Mouse (Mus musculus) forebrain, embryonic 14.5 days (tissue): ENCODE data around the gene B3galt4. TPM values are rescaled to one million over a fixed set of nuclear protein-coding genes. Genes with fewer than 3 reads are reported as not detected.

Experiments
- ATAC-seq: fragments of 200-750 bp; cut with Nextera tagmentation; 2 replicates; pipeline ENCODE4 v1.8.0; 2017; ENCODE audit warnings: mild to moderate bottlenecking, moderate library complexity
- DNase-seq: peaks from one replicate; pipeline ENCODE4 v3.0.0-alpha.2; 2015; ENCODE audit warnings: low spot score
- H3K27ac ChIP-seq: fragments of 300-500 bp; sonication (generic); 2 replicates; pipeline ENCODE4 v1.5.1; 2014; ENCODE audit warnings: low read depth, mild to moderate bottlenecking, control low read depth, low read length, moderate library complexity
- H3K27me3 ChIP-seq: fragments of 300-500 bp; sonication (generic); replicated peaks from 2 replicates; pipeline ENCODE4 v1.6.1; 2014; ENCODE audit warnings: low read length, control low read depth, mixed read lengths; ENCODE audit not compliant: control insufficient read depth, insufficient read depth
- H3K36me3 ChIP-seq: fragments of 300-500 bp; sonication (generic); 2 replicates; pipeline ENCODE4 v1.6.1; 2014; ENCODE audit warnings: low read length, control low read depth; ENCODE audit not compliant: control insufficient read depth, insufficient read depth
- H3K4me1 ChIP-seq: fragments of 300-500 bp; sonication (generic); 2 replicates; pipeline ENCODE4 v1.6.1; 2014; ENCODE audit warnings: antibody characterized with exemption, low read length, control low read depth; ENCODE audit not compliant: control insufficient read depth, insufficient read depth
- H3K4me2 ChIP-seq: fragments of 300-500 bp; sonication (generic); 2 replicates; pipeline ENCODE4 v1.6.1; 2014; ENCODE audit warnings: mild to moderate bottlenecking, control low read depth, low read length
- H3K4me3 ChIP-seq: fragments of 300-500 bp; sonication (generic); 2 replicates; pipeline ENCODE4 v1.5.1; 2014; ENCODE audit warnings: low read depth, low read length, control low read depth
- H3K9ac ChIP-seq: fragments of 300-500 bp; sonication (generic); 2 replicates; pipeline ENCODE4 v1.6.1; 2014; ENCODE audit warnings: mild to moderate bottlenecking, low read length, control low read depth, moderate library complexity
- H3K9me3 ChIP-seq: fragments of 300-500 bp; sonication (generic); replicated peaks from 2 replicates; pipeline ENCODE4 v1.6.1; 2016; ENCODE audit warnings: low read length, control low read depth, mixed read lengths; ENCODE audit not compliant: control insufficient read depth
- WGBS: fragments of 180-500 bp; shearing (Covaris S2); extraction: QIAGEN DNeasy Blood & Tissue Kit; methylation state at CpG from one replicate; pipeline ENCODE4 v1.1.7; 2014; 5-methylcytosine and 5-hydroxymethylcytosine counted together
- polyA plus RNA-seq: library from polyadenylated mRNA; unstranded; fragments of >200 nt; fragmentation: Nextera tagmentation; extraction: Ambion mirVana; gene quantifications from 2 replicates; pipeline ENCODE4 v1.2.1, GENCODE M21; 2014

The B3galt4 gene
- polyA plus RNA-seq, 1 experiment from 2014 or later = 6.0 TPM

DNA sequence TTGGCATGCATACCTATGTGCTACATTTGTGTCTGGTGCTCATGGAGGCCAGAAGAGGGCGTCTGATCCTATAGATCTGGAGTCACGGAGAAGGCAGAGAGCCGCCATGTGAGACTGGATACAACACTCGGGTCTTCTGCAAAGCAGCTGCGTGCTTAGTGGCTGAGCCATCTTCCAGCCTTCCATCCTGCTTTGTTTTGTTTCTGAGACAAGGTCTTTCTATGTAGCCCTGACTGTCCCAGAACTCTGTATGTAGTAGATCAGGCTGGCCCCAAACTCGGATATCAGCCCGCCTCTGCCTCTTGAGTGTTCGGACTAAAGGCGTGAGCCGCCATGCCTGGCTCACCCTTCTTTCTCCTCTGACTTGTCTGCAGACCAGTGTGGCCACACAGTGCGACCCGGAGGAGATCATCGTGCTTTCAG is 36.3 kb downstream of the B3galt4 start:
- no peak for DNase-seq
- H3K9me3 ChIP-seq = no peaks in the 10 kb centered on the region
- WGBS = 66% methylated on average over 13 of the region's 13 CpGs
- H3K27me3 ChIP-seq = no peaks in the 10 kb centered on the region
- H3K4me3 ChIP-seq = peak overlapping the region; percentile 55; the same call in 1 of the 2 replicates
- no peak overlapping the region for H3K9ac ChIP-seq
- ATAC-seq = no peak
- H3K4me1 ChIP-seq = peaks cover 24% of the 10 kb centered on the region
- H3K4me2 ChIP-seq = peak overlapping the region; percentile 63
- H3K36me3 ChIP-seq = peaks cover 41% of the 10 kb centered on the region
- H3K27ac ChIP-seq = no peak overlapping the region

DNA sequence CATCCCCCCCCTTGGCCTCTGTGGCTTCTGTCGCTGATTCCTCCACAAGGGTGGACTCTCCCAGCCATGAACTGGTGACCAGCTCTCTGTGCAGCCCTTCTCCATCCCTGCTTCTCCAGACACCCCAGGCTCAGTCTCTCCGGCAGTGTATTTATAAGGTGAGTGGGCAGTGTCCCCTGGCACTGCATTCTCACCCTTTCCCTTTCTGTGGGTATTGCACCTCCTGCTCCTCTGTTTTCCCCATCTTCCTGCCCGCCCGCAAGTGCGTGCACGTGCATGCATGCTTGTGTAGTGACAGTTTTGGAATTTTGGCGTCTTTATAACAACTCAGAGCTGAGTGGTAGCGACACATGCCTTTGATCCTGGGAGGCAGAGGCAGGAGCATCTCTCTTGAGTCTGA is 37.4 kb downstream of the B3galt4 start:
- H3K4me2 ChIP-seq = no peak overlapping the region
- H3K4me3 ChIP-seq = no peak overlapping the region
- WGBS = 97% methylated on average over 8 of the region's 8 CpGs
- peaks cover 14% of the 10 kb centered on the region for H3K4me1 ChIP-seq
- H3K27ac ChIP-seq = no peak overlapping the region
- no peak for DNase-seq
- H3K9me3 ChIP-seq = no peaks in the 10 kb centered on the region
- no peaks in the 10 kb centered on the region for H3K27me3 ChIP-seq
- ATAC-seq = no peak
- H3K36me3 ChIP-seq = peaks cover 41% of the 10 kb centered on the region
- H3K9ac ChIP-seq = no peak overlapping the region

DNA sequence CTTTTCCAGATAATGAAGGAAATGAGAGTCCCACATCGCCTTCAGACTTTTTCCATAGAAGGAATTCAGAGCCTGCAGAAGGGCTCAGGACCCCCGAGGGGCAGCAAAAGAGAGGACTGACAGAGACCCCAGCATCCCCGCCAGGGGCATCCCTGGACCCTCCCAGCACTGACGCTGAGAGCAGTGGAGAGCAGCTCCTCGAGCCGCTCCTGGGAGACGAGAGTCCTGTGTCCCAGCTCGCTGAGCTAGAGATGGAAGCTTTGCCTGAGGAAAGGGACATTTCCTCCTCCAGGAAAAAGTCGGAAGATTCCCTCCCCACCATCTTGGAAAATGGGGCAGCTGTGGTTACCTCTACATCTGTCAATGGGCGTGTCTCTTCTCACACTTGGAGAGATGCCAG is 38.0 kb downstream of the B3galt4 start:
- H3K4me2 ChIP-seq = no peak overlapping the region
- H3K27ac ChIP-seq = no peak overlapping the region
- DNase-seq (no peak), ATAC-seq (no peak)
- H3K9me3 ChIP-seq = no peaks in the 10 kb centered on the region
- no peaks in the 10 kb centered on the region for H3K27me3 ChIP-seq
- WGBS = 88% methylated on average over 10 of the region's 10 CpGs
- H3K4me1 ChIP-seq = peaks cover 13% of the 10 kb centered on the region
- no peak overlapping the region for H3K9ac ChIP-seq
- no peak overlapping the region for H3K4me3 ChIP-seq
- peaks cover 41% of the 10 kb centered on the region for H3K36me3 ChIP-seq

DNA sequence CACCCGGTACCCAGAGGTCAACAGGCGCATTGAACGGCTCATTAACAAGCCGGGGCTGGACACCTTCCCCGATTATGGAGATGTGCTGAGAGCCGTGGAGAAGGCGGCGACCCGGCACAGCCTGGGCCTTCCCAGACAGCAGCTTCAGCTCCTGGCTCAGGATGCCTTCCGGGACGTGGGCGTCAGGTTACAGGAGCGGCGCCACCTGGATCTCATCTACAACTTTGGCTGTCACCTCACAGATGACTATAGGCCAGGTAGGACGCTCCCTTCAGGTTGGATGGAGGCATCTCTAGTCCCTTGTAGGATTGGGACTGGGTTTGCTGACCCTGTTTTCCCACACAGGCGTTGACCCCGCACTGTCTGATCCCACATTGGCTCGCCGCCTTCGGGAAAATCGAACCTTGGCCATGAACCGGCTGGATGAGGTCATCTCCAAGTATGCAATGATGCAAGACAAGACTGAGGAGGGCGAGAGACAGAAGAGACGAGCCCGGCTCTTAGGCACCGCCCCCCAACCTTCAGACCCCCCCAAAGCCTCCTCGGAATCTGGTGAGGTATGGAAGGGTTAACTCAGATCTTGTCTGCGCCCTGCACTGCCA is 39.4 kb downstream of the B3galt4 start:
- no peak overlapping the region for H3K9ac ChIP-seq
- H3K4me3 ChIP-seq = no peak overlapping the region
- 94% methylated on average over 28 of the region's 28 CpGs for WGBS
- H3K27ac ChIP-seq = no peak overlapping the region
- H3K36me3 ChIP-seq = peaks cover 41% of the 10 kb centered on the region
- peaks cover 16% of the 10 kb centered on the region for H3K4me1 ChIP-seq
- no peaks in the 10 kb centered on the region for H3K27me3 ChIP-seq
- ATAC-seq (no peak), DNase-seq (no peak)
- H3K4me2 ChIP-seq = no peak overlapping the region
- H3K9me3 ChIP-seq = no peaks in the 10 kb centered on the region

DNA sequence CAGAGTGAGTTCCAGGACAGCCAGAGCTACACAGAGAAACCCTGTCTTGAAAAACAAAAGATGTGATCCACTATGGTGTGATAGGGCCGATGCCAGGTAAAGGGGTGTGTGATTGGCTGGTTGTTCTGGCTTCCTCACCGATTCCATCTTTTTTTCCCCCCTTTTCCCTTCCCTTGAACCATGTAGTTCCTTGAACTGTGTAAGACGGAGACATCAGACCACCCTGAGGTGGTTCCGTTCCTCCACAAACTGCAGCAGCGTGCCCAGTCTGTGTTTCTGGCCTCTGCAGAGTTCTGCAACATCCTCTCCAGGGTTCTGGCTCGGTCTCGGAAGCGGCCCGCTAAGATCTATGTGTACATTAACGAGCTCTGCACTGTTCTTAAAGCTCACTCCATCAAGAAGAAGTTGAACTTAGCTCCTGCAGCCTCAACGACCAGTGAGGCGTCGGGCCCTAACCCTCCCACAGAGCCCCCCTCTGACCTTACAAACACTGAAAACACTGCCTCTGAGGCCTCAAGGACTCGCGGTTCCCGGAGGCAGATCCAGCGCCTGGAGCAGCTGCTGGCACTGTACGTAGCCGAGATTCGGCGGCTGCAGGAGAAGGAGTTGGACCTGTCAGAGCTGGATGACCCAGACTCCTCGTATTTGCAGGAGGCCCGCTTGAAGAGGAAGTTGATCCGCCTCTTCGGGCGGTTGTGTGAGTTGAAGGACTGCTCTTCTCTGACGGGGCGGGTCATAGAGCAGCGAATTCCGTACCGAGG is 40.1 kb downstream of the B3galt4 start:
- H3K9ac ChIP-seq = no peak overlapping the region
- 90% methylated on average over 31 of the region's 31 CpGs for whole genome bisulfite sequencing
- DNase-seq (no peak), ATAC-seq (no peak)
- H3K36me3 ChIP-seq = peaks cover 41% of the 10 kb centered on the region
- no peak overlapping the region for H3K27ac ChIP-seq
- no peaks in the 10 kb centered on the region for H3K9me3 ChIP-seq
- no peak overlapping the region for H3K4me3 ChIP-seq
- no peaks in the 10 kb centered on the region for H3K27me3 ChIP-seq
- H3K4me1 ChIP-seq = peaks cover 11% of the 10 kb centered on the region
- no peak overlapping the region for H3K4me2 ChIP-seq

DNA sequence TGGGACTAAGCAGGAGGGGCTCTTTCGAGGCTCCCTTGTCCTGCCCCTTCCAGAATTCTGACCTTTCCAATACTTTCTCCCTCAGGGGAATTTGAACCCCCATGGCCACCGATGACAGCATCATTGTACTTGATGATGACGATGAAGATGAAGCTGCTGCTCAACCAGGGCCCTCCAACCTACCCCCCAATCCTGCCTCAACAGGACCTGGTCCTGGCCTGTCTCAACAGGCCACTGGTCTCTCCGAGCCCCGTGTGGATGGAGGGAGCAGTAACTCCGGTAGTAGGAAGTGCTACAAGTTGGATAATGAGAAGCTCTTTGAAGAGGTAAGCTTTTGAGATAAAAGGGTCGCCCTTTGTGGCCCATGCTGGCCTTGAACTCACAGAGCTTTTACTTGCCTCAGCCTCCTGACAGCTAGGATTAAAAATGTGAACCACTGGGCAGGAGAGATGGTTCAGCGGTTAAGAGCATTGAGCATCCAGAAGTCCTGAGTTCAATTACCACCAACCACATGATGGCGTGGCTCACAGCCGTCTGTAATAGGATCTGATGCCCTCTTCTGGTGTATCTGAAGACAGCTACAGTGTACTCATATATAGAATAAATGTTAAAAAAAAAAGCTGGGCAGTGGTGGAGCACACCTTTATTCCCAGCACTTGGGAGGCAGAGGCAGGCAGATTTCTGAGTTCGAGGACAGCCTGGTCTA is 40.8 kb downstream of the B3galt4 start:
- Histone ChIP-seq H3K36me3 (peaks cover 41% of the 10 kb centered on the region), H3K9ac (peak overlapping the region; percentile 90), H3K9me3 (no peaks in the 10 kb centered on the region), H3K4me1 (peaks cover 11% of the 10 kb centered on the region), H3K4me3 (peak overlapping the region; percentile 94), H3K27ac (no peak overlapping the region), H3K27me3 (no peaks in the 10 kb centered on the region), H3K4me2 (peak overlapping the region; percentile 93)
- DNase-seq = no peak
- 51% methylated on average over 11 of the region's 11 CpGs for WGBS
- ATAC-seq = no peak

DNA sequence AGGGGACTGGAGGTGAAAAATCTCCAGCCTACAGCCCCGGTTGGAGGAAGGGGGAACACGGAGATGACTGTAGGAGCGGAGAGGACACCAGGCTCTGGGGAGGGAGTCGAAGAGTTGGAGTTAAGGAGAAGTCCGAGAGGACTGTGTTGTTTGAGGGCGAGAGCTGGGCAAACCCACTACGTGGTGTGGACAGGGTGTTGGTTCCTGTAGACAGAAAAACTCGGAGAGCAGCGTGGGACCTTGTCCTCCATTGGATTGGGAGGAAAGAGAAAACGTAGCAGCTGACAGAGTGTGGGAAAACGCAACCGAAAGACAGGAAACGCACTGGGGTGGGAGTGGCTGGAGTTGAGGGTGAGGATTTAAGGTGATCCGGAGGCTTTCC is 41.4 kb downstream of the B3galt4 start:
- peaks cover 11% of the 10 kb centered on the region for H3K4me1 ChIP-seq
- peaks cover 37% of the 10 kb centered on the region for H3K36me3 ChIP-seq
- H3K9ac ChIP-seq = peak overlapping the region; percentile 90
- H3K27ac ChIP-seq = peak overlapping the region; percentile 77
- H3K4me2 ChIP-seq = peak overlapping the region; percentile 93
- H3K27me3 ChIP-seq = no peaks in the 10 kb centered on the region
- no peaks in the 10 kb centered on the region for H3K9me3 ChIP-seq
- ATAC-seq (no peak), DNase-seq (no peak)
- WGBS = under 1% methylated on average over 14 of the region's 14 CpGs
- H3K4me3 ChIP-seq = peak overlapping the region; percentile 94

DNA sequence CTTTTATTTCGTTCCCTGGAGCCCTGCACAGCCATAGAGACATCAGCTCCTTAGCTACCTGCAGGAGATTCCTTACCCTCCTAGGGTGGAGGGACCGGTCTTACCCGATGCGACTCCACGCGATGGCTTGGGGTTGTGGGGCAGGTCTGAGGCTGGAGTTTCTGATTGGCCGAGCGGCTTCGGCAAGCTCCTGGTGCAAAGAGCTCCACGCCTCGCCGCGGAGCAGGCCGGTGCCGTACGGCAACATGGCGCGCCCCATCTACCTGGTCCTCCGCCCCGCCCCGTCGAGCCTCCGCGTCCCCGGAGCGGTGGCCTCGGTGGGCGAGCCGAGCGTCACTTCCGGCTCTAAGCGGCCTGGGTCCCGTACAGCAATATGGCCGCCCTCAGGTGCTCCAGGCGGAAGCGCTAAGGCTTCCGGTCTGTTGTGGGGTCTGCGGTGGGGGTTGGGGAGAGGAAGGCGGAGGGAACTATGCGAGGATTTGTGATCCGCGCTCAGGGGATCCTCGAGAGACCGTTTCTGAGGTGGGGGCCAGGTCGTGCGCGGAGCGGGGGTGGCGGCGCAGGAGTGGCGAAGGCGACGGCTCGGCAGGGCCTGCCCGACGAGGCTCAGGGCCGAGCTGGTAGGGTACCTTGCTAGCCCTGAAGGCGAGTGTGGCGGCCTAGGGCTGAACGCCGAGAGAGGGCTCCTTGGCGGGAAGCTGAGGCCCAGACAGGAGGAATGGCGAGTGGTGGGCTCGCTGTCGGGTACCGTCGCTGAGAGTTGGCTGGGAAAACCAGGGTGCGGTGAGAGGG is 42.0 kb downstream of the B3galt4 start, which contains the start of gene Daxx:
Daxx (plus strand) TSS at position 338 of the 792 bp plus-strand sequence.
- WGBS = 1% methylated on average over 68 of the region's 68 CpGs
- H3K4me3 ChIP-seq = peak within 1 kb of the TSS; percentile 94
- H3K9me3 ChIP-seq = no peaks in the 10 kb centered on the region
- ATAC-seq = peak; percentile 97
- peak; percentile 99 for DNase-seq
- H3K27me3 ChIP-seq = no peaks in the 10 kb centered on the region
- H3K27ac ChIP-seq = peak within 1 kb of the TSS; percentile 86
- H3K36me3 ChIP-seq = peaks cover 31% of the 10 kb centered on the region
- peak within 1 kb of the TSS; percentile 93 for H3K4me2 ChIP-seq
- peaks cover 11% of the 10 kb centered on the region for H3K4me1 ChIP-seq
- peak within 1 kb of the TSS; percentile 90 for H3K9ac ChIP-seq
